Mouse (Mus musculus) gastrocnemius, adult 18-20 months (tissue): Measurements from ENCODE around the gene Dmwd. TPM values are rescaled to one million over a fixed set of nuclear protein-coding genes. Genes with fewer than 3 reads are reported as not detected.
"Not testable (repeated sequence)": the region's sequence is repeated elsewhere in the genome, so short reads cannot be mapped to it uniquely, and the experiment has no call there.

Experiments used
- DNase-seq: peaks from one replicate; pipeline ENCODE4 v3.0.0; 2021; ENCODE audit warnings: low spot score
- total RNA-seq, 2 experiments: library from RNA; stranded (reverse); gene quantifications; 2 replicates each; pipeline ENCODE4 v1.2.3; 2021

The Dmwd gene
- total RNA-seq, 2 experiments from 2014 or later = 33.8 to 39.1 TPM

DNA sequence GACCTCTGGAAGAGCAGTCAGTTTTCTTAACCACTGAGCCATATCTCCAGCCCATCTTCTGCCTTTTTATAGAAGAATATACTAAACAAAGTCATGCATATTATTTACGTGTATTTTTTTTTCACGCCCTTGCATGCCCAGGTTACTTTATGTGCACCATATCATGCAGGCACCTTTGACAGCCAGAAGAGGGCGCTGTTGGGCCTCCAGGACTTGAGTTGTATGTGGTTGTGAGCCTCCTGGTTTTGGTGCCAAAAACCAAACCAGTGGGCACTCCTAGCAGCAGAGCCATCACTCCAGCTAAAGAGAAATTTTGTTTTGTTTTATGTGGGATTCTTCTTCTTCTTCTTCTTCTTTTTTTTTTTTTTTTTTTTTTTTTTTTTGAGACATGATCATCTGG is 6.5 kb upstream of the Dmwd start:
- DNase-seq = no peak

DNA sequence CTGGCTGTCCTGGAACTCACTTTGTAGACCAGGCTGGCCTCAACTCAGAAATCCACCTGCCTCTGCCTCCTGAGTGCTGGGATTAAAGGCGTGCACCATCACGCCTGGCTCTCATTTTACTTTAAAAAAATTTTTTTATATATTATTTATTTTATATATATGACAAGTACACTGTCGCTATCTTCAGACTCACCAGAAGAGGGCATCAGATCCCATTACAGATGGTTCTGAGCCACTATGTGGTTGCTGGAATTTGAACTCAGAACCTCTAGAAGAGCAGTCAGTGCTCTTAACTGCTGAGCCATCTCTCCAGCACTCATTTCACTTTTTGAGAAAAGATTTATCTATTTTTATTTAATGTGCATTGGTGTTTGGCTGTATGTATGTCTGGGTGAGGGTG is 5.0 kb upstream of the Dmwd start:
- DNase-seq = not testable (repeated sequence)

GRCm38 (mm10) chr7:19073504-19073903 is 2.5 kb upstream of the Dmwd start:
- no peak for DNase-seq

GRCm38 (mm10) chr7:19074494-19074893 is 1.5 kb upstream of the Dmwd start:
- no peak for DNase-seq

DNA sequence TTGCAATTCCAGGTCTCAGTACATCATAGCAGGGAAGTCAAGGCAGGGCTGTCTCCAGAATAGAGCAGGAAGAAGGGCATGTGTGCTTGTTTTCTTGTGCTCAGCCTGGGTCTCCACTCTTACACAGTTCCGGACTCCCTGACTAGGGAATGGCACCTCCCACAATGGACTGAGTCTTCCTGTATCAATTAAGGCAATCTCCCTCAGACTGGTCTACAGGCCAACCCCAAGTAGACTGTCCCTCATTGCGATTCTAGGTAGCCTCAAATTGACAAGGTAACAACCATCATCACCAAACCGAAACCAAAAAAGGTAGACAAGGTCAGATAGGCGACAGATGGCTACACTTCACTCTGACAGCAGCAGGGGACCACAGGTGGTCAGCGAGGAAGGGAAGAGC is 796 bp upstream of the Dmwd start:
- no peak for DNase-seq

GRCm38 (mm10) chr7:19076586-19076991 is 562 bp downstream of the Dmwd start:
- no peak for DNase-seq

GRCm38 (mm10) chr7:19077761-19078160 is 1.7 kb downstream of the Dmwd start:
- DNase-seq = no peak

- no peak for DNase-seq
These were observed 2.7 kb downstream of the Dmwd start for GRCm38 (mm10) chr7:19078732-19079131.

- no peak for DNase-seq
These were observed 4.5 kb downstream of the Dmwd start for GRCm38 (mm10) chr7:19080451-19080950.

DNA sequence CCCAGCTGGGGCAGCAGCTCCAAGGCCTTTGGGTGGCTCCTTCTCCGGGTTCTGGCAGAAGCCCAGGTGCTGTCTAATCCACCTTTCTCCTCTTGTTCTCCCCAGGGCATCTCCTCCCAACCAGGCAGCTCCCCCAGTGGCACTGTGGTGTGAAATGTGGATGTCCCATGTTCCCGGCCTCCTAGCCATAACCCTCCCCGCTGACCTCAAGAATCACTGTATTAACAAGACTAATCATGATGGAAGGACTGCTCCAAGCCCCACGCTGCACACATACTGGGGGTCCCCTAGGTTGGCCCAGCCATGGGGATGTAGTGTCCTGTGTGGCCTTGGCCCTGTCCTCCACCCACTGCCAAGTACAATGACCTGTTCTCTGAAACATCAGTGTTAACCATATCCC is 6.1 kb downstream of the Dmwd start:
- DNase-seq = peak; percentile 4

GRCm38 (mm10) chr7:19083096-19083495 is 7.1 kb downstream of the Dmwd start:
- DNase-seq = peak; percentile 92

DNA sequence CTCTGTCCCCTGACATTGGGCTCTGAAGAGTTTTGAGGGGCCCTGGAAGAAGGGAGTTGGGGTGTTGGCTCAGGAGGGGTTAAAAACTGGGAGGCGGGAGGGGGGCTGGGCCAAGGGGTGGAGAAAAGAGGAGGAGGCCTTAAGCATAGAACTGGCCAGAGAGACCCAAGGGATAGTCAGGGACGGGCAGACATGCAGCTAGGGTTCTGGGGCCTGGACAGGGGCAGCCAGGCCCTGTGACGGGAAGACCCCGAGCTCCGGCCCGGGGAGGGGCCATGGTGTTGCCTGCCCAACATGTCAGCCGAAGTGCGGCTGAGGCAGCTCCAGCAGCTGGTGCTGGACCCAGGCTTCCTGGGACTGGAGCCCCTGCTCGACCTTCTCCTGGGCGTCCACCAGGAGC is 7.7 kb downstream of the Dmwd start, which contains the start of gene Dmpk:
TSS of gene Dmpk (plus strand) at position 149 of the 400 bp plus-strand sequence.
- DNase-seq = peak; percentile 63

DNA sequence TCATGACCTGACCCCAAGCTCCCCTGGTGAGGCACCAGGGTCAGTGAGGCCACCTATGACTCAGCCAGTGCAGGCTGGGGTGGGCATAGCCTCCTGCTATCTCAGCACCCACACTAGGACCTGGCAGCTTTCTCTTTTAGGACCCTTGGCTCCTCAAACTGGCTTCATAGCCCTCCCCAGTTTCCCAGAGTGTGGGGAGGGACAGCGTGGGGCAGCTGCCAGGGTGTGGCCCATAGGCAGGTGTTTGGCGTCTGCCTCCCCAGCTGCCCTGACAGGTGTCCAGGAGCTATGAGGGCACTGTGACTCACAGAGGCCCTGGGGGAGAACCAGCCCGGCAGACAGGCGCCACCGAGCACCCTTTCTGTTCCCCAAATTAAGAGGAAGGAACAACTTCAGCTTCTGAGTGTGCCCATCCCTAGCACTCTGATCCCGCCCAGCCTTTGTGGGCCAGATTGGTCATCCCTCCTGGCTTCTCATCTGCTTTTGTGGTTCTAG is 8.3 kb downstream of the Dmwd start:
- peak; percentile 82 for DNase-seq

- peak; percentile 17 for DNase-seq
These were observed 9.0 kb downstream of the Dmwd start for GRCm38 (mm10) chr7:19084921-19085473.

GRCm38 (mm10) chr7:19085495-19085894 is 9.5 kb downstream of the Dmwd start:
- no peak for DNase-seq

DNA sequence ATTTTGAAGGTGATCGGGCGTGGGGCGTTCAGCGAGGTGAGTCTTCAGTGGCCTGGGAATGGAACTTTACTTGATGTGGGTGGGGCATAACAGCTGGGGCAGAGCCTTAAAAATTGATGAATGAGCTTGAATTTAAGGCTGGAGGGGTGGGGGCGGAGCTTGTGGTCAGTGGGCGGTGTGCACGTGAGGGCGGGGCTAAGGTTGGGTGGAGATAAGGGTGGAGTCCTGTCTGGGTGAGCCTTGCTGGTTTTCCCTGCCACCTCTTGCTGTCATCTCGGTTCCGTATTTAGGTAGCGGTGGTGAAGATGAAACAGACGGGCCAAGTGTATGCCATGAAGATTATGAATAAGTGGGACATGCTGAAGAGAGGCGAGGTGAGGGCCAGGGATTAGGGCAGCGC is 10.0 kb downstream of the Dmwd start:
- peak; percentile 47 for DNase-seq

- DNase-seq = no peak
These were observed 10.7 kb downstream of the Dmwd start for GRCm38 (mm10) chr7:19086760-19087159.

GRCm38 (mm10) chr7:19088813-19089212 is 12.8 kb downstream of the Dmwd start:
- DNase-seq = peak; percentile 67

GRCm38 (mm10) chr7:19091913-19092312 is 15.9 kb downstream of the Dmwd start:
- DNase-seq = peak; percentile 5

DNA sequence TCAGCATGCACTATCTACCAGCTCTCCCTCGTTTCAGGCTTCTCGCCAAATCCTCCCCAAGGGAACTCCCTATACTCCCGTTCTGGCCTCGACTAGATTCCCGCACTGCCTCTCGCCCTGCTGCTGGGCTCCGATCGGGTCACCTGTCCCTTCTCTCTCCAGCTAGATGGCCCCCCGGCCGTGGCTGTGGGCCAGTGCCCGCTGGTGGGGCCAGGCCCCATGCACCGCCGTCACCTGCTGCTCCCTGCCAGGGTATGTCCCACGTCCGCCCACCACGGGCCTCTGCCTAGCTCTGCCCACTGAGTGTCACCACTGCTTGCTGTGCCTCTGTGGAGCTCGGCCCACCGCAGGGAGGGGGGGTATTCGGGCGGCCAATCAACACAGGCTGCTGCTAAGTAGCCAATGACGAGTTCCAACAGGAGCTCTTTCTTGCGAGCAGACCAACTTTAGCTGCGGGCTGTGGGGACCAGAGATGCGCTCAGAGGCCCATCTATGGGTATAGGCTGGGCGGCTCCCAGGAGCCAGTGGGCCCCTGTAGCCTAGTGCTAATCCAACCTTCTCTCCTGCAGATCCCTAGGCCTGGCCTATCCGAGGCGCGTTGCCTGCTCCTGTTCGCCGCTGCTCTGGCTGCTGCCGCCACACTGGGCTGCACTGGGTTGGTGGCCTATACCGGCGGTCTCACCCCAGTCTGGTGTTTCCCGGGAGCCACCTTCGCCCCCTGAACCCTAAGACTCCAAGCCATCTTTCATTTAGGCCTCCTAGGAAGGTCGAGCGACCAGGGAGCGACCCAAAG is 16.6 kb downstream of the Dmwd start:
- DNase-seq = peak; percentile 29

DNA sequence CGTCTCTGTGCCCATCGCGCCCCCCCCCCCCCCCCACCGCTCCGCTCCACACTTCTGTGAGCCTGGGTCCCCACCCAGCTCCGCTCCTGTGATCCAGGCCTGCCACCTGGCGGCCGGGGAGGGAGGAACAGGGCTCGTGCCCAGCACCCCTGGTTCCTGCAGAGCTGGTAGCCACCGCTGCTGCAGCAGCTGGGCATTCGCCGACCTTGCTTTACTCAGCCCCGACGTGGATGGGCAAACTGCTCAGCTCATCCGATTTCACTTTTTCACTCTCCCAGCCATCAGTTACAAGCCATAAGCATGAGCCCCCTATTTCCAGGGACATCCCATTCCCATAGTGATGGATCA is 17.1 kb downstream of the Dmwd start:
- peak; percentile 90 for DNase-seq

GRCm38 (mm10) chr7:19093537-19094385 is 17.7 kb downstream of the Dmwd start:
- DNase-seq = peak; percentile 93
